Mouse (Mus musculus) cerebellum, adult 11 months (tissue): Measurements from ENCODE around the gene Glis1.

Experiments
- DNase-seq: peaks from one replicate; pipeline ENCODE4 v3.0.0; 2022

Glis1 gene

DNA sequence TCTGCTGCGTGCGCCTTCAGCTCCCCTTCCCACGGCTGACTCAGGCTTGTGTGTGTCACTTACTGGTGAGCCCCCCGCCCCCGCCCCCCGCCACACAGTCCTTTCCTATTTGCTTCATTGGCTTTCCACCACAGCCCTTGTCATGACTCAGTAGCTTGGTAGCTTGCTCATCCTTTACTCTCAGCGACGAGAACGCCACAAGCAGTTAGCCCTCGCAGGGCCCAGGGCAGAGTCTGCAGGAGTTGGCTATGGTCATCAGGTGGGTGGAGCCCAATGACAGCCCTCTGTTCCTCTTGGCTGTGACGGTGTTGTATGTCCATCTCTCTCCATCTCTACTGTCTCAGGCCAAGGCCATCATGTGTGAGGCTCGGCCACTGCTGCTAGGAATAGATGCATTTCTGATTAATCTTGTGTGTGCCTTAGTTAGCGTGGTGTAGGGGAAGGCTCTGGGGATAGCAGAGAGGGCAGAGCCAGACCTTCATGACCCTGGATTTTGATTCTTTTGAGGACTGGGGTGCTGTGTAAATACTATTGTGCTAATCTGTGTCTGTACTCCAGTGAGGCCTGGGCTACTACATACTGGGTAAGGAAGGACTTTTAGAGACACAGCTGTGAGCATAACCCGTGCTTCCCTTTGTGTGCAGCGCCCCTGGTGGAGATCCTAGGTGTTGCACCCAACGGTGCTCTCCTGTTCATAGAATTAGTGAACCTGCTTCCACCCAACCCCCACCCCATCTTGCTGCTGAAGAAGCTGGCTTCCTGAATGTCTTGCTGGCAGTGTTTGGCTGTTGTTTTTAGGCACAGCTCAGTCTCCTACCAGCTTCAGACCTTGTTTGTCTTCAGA, 19.0 kb downstream of the Glis1 start:
- peak; percentile 45 for DNase-seq

- no peak for DNase-seq
Observed at GRCm38 (mm10) chr4:107457602-107458001, 23.2 kb downstream of the Glis1 start.

- no peak for DNase-seq
Observed at GRCm38 (mm10) chr4:107458907-107459306, 24.5 kb downstream of the Glis1 start.

DNA sequence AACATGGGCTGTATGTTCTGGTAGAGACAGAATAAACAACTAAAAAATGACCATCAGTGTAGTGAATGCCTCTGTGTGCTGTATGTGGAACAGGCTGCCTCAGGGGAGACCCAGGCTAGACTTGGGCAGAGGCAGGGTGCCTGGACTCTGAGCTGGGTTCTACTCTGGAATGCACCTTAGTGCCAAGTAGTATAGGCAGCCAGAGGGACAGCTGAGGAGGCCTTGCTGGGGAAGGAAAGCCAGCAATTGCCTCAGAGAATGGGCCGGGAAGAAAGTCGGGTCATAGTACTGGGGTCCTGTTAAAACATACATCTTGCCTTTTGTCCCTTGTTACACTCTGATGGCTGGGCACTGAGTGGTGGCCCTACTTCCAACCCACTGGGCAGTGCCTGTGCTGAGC, 25.1 kb downstream of the Glis1 start:
- no peak for DNase-seq

DNA sequence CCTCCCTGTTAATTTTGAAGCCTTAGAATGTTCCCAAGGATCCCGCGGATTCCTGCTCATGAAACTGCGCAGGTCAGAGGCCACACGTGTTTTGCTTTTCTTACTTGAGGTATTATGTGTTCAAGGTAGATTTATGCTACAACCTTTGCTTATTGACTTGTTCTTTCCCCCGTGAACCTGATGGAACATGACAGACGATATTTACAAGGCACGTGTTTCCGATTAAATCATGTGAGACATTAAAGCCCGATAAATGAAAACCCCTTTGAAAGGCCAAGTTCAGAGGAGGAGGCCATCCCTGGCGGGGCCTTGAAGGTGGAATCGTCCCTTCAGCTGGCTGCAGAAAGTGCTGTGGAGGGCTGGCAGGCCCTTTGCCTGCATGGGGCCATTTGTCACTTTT, 26.1 kb downstream of the Glis1 start:
- DNase-seq = no peak

GRCm38 (mm10) chr4:107467831-107468230, 33.4 kb downstream of the Glis1 start:
- no peak for DNase-seq

DNA sequence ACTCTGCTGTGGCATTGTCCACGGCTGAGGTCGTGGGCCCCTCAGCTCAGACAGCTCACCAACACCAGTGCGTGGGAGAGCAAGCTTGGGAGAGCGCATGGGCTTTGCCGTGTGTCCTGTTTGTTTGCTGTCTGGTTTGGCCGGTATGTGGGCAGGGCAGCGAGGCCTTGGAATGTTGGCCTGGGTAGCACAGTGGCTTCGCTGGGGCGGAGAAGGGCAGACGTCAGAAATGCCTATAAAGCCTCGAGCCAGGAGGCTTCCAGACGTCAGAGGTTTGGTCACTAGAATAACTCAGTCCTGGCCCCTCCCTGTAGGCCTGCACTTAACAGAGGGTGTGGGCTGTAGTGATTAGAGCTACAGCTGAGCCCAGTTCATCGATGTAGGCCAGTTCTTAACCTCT, 33.9 kb downstream of the Glis1 start:
- no peak for DNase-seq

DNA sequence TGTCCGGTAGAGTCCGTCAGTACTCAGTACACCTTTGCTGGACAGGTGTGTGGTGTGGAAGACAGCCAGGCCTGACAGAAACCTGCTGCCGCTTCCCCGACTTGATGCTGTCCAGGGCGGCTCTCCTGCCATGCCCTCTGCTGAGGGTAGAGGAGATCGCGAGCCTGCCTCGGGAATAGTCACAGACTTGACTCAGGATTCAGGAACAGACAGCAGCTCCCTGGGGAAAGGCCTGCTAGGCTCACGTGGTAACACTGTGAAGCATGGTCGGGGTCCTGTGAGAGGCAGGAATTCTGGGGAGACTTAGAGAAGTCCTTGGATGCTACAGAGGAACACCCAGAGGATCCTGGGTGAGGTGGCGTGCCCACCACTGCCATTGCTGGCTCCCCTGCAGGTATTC, 34.4 kb downstream of the Glis1 start:
- DNase-seq = no peak

DNA sequence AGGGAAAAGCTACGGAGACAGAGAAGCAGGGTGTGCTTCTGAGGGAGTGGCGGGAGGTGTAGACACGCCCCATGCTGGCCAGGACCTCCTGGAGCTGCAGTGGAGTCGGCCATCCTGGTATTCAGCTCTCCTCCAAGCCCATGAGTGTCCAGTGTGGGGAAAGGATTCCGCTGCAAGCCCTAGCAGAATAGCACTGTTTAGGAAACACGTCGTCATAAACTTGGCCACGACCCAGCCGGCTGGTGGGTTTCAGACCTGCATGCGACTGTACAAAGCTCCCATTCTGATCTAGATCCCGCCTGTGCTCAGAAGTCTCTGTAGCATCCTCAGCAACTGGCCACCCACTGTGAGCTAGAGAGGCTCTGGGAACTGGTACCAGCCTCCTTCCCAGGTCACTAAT, 41.9 kb downstream of the Glis1 start:
- no peak for DNase-seq

DNA sequence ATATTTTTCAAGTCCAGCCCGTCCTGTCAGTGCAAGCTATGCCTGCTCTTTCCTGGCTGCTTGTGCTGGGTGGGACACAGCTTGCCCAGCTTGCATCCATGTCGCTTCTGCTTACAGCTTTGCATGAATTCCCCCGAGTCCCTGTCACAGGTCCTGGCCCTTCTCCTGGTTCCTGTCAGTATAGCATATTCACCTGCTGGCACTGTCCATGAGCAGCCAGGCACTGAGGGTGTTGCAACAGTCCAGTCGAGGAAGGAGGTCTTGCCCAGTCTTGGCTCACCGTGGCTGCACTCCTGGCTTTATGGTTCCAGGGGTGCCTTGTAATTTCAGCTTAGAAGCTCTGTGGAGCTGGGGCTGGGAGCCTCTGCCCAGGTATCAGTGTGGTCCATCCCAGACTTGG, 44.6 kb downstream of the Glis1 start:
- DNase-seq = no peak

GRCm38 (mm10) chr4:107482541-107482940, 48.1 kb downstream of the Glis1 start:
- no peak for DNase-seq

GRCm38 (mm10) chr4:107483556-107484220, 49.3 kb downstream of the Glis1 start:
- no peak for DNase-seq

DNA sequence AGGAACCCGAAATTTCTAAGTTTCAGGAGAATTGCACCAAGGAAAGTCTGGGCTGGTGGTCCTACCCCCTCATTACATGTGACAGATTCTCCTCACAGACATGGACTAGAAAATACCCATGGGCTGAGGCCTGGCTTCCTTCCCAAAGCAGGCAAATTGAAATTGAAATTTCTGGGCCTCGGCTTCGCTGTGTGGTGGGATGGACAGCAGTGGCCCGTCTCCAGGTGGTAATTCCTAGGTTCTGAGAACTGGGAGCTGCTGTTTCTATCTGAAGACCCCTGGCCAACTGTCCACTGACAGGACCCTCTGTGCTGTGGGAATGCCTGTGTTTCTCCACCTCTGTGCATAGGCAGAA, 49.8 kb downstream of the Glis1 start:
- no peak for DNase-seq

DNA sequence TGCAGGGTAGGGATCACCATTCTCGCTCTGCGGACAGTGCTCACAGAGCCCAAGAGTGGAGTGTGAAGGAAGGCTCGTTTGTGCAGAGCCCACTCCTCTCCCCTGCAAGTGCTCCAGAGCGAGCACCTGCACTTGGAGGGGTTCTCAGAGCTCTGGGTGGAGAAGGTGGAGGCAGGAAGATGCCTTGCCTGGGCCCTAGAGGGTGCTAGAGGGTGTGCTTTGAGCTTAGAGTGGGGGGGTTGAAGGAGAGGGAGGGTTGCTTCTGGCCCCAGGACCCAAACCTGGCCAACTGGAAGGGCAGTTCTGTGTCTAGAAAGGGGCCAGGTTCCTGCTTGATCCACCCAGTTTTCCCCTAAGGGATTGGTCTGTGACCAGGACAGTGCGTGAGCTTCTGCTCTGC, 51.5 kb downstream of the Glis1 start:
- DNase-seq = no peak

DNA sequence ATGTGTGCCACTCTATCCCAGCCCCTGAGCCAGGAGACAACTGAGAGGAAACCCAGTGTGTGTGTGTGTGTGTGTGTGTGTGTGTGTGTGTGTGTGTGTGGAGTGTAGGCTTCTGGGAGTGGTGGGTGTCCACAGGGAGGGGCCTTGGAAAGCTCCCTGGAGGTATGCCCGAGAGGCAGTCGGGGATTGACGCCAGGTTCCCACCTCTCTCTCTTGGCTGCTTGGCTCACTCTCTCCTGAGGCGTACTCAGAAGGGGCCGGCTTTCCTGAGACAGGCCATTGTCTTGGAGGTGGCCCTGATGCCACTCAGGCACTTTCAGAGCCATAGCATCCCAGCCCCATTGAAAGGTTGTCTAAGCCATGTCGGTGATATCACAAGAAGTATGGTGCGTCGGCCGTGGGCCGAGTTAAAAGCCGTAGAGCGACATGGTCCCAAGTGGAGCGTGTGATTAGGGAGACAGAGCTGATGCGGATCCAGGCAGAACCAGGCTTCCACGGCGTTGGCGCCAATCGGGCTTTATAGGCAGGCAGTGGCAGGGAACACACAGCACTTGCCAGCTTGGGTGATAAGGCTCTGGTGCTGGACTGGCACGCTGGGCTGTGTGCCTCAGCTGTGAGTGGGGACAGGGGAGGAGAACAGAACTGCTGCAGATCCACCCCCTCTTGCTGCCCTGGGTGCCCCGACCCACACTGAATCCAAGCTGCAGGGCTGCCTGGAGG, 54.9 kb downstream of the Glis1 start:
- DNase-seq = no peak

DNA sequence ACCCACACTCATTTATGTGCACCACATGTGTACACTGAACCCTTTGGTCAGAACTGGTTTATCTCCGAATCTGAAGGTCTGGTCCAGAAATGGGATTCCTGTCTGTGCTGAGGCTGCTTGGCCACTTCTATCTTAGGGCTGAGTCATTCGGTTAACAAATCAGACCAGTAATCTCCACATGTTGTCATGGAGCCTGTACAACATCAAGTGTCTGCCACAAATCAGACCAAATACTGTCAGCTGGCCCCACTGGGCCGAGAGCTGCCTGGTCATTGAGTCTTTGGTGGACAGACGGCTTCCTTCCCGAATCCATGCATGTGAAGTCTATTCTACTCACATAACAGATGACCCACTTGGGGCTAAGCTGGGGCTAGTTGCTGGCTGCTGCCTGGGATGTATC, 58.6 kb downstream of the Glis1 start:
- no peak for DNase-seq

- no peak for DNase-seq
Observed at GRCm38 (mm10) chr4:107495751-107496430, 61.5 kb downstream of the Glis1 start.

DNA sequence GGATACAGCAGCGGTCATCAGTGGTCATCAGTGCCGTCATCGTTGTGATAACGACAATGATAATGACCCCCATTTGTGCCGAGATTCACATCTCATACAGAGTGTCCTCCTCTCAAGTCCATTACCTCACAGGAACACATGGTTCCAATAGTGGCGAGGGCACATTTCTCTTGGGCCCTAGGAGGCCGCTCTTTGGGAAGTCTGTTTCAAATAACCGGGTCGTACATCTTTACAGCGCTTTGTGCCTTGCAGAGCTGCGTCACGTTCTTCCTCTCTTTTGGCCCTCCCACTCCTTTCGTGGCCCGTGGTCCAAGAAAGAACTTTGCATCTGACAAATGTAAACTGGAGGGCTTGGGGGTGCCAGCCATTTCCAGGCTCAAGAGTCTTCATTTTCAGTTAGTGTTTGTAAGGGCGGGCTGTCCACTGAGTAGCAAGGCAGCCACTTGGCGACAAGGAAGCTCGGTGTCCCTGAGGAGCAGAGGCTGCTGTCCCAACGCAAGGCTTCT, 63.1 kb downstream of the Glis1 start:
- DNase-seq = no peak

DNA sequence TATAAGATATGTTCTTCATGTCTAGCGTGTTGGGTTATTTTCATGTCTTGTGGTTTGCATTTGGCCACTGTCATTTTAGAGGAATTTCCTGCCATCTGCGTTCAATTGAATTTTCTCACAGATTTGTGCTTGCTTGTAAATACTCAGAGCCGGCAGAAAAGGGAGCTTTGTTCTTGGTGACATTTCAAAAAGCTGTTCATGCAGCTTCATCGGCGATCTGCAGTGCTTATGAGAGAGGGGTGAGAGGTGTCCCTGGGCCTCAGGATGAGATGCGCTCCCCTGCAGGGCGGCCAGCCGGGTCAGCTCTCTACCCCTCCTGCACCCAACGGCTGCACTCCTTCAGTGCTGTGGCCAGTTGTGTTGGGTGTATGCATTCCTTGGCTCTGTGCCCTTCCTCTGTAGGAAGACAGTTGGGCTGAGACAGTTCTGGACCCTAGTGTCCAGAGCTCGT, 68.2 kb downstream of the Glis1 start:
- no peak for DNase-seq

DNA sequence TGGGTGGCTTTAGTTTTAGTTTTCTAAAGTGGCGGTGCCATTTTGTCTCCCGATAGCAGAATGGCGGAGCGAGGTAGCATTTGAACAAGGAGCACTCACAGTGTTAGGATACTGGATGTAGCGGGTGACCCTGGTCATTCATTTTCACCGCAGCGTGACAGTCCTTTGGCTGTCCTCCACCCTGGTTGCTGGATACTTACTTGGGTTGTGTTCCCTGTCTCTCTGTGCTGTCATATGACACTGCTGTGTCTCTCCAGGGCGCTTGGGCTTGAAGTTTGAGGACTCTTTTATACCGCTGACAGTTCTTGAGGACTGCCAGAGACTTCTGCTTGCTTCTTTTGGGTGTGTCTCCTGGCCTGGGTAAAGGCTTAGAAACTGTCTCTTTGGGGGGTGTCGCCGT, 80.6 kb downstream of the Glis1 start:
- DNase-seq = no peak

- DNase-seq = no peak
Observed at GRCm38 (mm10) chr4:107515626-107516025, 81.2 kb downstream of the Glis1 start.

DNA sequence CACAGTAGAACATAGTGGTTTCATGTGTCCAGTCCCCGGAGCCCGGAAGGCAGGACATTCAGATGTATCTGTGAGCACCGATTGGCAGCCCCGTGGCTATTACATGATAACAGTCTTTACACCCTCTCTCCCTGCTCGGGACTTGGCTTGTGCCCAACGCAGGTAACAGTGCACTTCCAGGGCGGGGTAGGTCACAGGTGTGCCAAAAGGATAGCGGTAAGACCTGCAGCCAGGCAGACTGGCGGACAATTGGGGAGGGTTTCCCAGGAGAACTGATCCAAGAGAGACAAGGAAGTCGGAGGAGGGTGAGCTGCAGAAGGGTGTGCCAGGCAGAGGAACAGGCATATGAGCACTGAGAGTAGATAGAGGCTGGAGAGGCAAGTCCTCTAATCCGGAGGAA, 84.4 kb downstream of the Glis1 start:
- no peak for DNase-seq

DNA sequence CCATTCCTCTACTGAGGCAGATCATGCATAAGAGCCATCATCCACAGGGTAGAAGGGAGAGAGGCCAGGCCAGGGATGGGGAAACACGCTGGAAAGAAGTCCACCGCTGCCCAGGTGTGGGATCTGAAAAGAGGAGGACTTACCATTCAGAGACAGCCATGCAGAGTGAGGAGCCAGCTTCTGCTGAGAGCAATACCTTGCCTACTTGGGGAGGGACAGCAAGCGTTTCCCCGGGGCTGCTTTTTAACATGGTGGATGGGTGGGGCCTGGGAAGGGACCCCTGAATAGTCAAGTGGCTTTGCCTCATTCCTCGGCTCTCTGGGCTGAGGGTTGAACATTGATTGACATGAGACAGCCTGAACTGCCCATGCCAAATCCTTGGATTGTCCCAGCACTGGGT, 85.7 kb downstream of the Glis1 start:
- no peak for DNase-seq
